Mouse (Mus musculus) thymus, postnatal 36 days (tissue): Measurements from ENCODE around the gene Il1rl2.
A peak's percentile ranks its signal among the peaks of the same experiment; 100 is the strongest.

ENCODE experiments used
- DNase-seq, 2 experiments: peaks; one replicate each; pipeline ENCODE4 v3.0.0; 2022; ENCODE audit warnings: mixed read lengths in 2 of 2

Il1rl2 gene

GRCm38 (mm10) chr1:40324955-40325702, 719 bp downstream of the Il1rl2 start:
- DNase-seq, result peak; percentile 17 to 24

- no peak for DNase-seq
Observed at GRCm38 (mm10) chr1:40325711-40326327, 1.4 kb downstream of the Il1rl2 start.

DNA sequence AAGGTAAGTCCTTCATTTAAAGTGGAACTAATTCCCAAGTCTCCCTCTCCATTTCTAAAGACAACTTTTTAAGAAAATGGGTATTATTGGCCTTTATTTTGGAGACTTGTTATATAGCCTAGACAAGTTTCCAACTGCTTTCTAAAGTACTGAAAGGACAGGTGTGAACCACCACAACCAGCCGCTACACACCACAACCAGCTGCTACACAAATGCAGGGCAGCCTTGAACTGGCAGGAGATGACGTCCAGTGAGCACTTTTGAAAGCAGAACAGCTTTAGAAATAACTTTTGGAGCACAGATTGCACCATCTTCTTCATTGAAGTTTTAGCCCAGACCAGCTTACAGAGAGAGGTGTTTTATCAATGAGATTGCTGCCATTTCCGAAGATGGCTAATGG, 3.2 kb downstream of the Il1rl2 start:
- no peak for DNase-seq

GRCm38 (mm10) chr1:40329526-40329925, 5.1 kb downstream of the Il1rl2 start:
- no peak for DNase-seq

- DNase-seq, result no peak
Observed at GRCm38 (mm10) chr1:40330181-40330580, 5.8 kb downstream of the Il1rl2 start.

- no peak for DNase-seq
Observed at GRCm38 (mm10) chr1:40339346-40339745, 14.9 kb downstream of the Il1rl2 start.

GRCm38 (mm10) chr1:40340102-40340501, 15.7 kb downstream of the Il1rl2 start:
- DNase-seq, result no peak

GRCm38 (mm10) chr1:40352158-40352903, 27.9 kb downstream of the Il1rl2 start:
- DNase-seq, result no peak

GRCm38 (mm10) chr1:40352904-40353286, 28.5 kb downstream of the Il1rl2 start:
- no peak for DNase-seq

GRCm38 (mm10) chr1:40354665-40355064, 30.3 kb downstream of the Il1rl2 start:
- no peak for DNase-seq

GRCm38 (mm10) chr1:40355431-40355843, 31.0 kb downstream of the Il1rl2 start:
- no peak for DNase-seq

DNA sequence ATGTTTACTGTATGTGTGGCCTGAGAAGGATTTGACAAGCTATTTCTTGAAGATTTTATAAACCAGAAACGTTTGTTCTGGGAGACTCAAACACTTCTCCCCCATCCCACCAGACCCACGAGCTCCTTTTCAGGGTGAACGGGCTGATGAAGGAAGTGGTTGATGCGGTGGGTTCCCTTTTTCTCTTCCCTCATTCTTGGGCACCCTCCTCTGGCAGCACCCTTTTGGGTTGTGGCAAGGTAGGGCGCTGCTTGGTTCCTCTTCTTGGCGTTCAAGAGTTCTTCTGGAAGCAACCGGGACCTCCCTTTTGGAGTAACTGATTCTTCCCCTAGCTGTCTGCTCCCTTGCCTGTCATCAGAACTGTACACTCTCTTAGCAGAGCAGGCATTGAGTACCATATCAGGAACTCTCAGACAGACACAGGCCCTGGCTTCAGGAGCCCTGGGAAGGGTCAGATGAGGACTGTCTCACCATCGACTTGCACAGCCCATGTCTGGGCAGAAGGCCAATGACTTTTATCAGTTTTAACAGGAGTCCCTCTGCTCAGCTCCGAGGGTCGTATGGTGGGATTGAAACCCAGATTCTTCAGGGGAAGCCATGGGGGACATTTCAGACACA, 31.6 kb downstream of the Il1rl2 start:
- DNase-seq, result no peak

GRCm38 (mm10) chr1:40357921-40358320, 33.5 kb downstream of the Il1rl2 start:
- DNase-seq, result no peak

- no peak for DNase-seq
Observed at GRCm38 (mm10) chr1:40358351-40358750, 33.9 kb downstream of the Il1rl2 start.

DNA sequence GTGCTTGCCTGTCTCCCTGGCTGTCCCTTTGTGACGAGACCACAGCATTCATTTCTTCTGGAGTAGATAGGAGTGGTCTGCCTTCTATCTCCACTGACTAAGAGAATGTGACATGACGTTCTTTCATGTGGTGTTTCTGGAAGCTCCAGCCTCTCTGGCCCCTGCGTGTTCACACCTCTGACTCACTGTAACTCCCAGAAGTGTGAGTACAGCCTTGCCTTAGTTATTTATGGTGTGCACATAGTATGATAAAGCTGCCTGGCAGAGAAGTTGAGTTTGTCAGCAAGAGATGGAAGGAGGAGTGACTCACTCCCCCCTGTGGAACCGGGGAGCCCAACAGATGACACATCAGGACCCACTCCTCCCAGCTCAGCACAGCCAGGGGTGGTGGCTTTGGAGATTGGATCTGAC, 34.4 kb downstream of the Il1rl2 start:
- no peak for DNase-seq

DNA sequence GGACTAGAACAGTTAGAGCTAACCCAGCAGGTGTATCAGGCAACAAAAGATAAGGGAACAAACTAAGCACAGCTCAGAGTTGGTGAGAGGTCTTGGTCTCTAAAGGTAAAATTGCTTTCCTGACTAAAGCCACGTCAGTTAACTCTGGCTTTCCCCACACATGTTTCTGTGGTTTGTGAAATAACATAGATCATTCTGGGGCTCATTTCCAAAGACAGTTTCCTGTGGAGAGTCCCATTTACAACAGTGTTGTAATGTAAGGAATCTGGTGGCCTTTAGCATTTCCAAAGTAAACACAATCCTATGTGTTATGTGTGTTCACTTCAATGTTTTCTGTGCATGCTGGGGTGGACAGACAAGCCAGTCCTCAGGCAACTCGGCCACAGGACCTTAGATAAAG, 35.3 kb downstream of the Il1rl2 start:
- no peak for DNase-seq

- DNase-seq, result no peak
Observed at GRCm38 (mm10) chr1:40360969-40361368, 36.6 kb downstream of the Il1rl2 start.

DNA sequence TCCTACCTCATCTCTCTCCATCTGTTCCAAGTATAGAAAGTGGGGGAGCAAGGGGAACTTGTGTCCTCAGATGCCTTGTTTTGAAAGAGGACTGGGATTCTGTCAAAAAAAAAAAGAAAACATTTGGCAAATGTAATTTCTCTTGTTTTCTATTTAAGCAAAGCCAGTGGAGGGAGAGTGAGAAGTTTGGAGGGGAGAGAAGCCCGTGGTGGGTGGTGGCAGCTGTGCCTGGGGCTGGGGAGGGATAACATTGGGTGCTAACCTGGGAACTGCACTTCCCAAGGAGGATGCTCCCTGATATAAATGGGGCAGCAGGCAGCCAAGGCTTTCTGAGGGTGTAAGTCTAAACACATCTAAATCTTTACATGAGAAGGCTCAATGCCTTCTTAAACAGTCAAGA, 37.2 kb downstream of the Il1rl2 start:
- no peak for DNase-seq

DNA sequence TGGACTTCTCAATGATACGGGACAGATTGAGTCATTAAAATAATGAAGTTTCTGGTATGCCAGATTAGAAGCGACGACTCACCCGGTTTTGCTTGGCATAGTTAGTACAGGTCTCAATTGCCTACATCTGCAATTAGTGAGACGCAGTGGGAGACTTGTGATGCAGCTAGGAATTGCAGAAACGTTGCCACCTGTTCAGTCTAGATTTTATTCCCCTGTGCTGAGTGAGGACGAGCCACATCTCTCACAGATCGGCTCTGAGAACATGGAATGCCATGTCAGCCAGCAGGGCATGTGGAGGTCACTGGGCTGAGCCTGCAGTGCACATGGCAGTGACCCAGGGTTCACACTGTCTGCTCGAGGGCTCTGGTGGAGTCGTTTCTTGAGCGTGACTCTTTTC, 38.4 kb downstream of the Il1rl2 start:
- no peak for DNase-seq

GRCm38 (mm10) chr1:40372951-40373350, 48.5 kb downstream of the Il1rl2 start:
- no peak for DNase-seq

DNA sequence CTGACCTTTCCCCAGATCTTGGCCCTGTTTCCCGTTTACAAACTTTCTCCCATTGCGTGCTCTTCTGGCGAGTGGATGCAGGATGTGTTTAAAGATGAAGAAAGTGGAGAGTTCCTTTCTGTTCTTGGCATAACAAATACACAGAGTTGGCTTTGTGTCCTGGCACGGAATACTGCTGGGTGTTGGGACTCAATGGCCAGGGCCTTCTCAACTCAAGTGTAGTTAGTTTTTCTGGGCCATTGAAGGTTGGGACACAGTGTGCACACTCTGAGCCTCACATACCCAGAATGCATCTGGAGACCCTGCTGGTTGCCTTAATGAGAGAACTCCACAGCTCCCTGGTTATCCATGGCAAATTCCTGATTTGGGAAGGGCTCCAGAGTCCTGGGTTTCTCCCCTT, 50.7 kb downstream of the Il1rl2 start:
- no peak for DNase-seq

- DNase-seq, result peak in 1 of 2 experiments; percentile 17
Observed at GRCm38 (mm10) chr1:40376745-40377144, 52.3 kb downstream of the Il1rl2 start.

- DNase-seq, result peak; percentile 44 to 50
Observed at GRCm38 (mm10) chr1:40378794-40379193, 54.4 kb downstream of the Il1rl2 start.
